Mouse (Mus musculus) mammary gland, adult 2 months (tissue): ENCODE data around the gene Rpa2. TPM values are rescaled to one million over a fixed set of nuclear protein-coding genes. Genes with fewer than 3 reads are reported as not detected.

ENCODE experiments used
- polyA plus RNA-seq: library from polyadenylated mRNA; depleted of rRNA; stranded (reverse); fragments of >200 nt; gene quantifications from 2 replicates; pipeline ENCODE4 v1.2.3, GENCODE M21; 2012; ENCODE audit warnings: low replicate concordance; rRNA removed

The Rpa2 gene
- 11.9 and 12.8 TPM in 2 replicates for polyA plus RNA-seq

DNA sequence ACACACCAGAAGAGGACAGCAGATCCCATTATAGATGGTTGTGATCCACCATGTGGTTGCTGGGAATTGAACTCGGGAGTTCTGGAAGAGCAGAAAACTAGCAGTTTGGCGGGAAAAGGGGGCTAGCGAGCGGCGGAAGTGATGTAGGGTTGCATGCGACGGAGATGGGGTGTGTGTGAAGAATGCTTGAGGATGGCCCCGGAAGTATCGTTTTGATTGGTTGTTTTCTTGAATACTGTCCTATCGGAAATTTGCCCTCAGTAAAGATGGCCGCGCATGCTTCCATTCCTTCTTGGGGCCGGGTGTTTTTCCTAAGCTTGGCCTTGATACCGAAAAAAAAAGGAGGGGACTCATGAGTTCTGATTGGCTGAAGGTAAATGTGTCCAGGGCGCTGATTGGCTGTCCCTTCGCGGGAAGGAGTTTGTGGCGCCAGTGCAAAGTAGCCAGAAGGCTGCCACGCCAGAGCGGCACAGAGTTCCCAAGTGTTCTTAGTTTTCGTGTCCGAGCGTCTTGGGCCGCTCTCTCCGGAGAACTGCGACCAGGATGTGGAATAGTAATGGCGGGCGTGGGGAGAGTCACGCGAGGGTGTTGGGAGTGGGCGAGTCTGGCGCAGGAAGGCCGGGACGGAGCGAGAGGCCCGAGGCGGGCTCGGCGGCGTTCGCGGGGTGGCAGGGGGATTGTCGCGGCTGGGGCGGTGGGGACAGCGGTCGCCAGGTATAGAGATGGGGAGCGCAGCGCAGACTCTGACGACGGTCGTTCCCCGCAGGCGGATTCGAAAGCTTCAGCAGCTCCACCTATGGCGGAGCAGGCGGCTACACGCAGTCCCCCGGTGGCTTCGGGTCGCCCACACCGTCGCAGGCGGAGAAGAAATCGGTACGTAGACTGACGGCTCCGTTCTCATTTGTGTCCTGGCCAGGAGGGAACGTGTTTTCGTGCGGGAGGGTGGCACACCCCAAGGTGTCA is at the start of gene Rpa2:
Gene Rpa2 (plus strand): TSS at position 419 of the 963 bp plus-strand sequence.

DNA sequence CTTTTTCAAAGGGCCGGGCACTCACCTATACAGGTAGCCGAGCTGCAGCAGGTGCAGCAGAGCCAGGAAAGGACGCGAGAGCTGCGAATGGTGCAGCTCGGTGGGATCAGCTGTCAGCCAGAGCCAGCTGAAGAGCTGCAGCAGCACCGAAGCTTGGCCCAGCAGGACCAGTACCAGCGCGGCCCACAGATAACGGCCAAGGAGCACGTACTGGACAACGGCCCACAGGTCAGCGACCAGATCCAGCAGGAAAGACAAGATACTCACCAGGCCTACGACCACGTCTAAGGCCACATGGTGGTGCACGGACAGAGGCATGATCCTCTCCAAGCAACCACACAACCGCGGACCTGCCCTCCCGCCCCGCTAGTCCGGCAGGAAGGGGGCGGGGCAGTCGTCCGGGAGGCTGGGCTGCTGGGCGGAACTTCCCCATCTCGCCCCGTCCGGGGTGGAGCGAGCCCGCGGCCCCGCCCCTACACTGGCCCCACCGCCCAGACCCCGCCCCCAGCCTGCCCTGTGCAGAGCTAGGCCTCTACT is 35.9 kb upstream of the Rpa2 start, which contains the start of gene Xkr8:
Gene Xkr8 (minus strand): TSS at position 399 of the 537 bp plus-strand sequence.

DNA sequence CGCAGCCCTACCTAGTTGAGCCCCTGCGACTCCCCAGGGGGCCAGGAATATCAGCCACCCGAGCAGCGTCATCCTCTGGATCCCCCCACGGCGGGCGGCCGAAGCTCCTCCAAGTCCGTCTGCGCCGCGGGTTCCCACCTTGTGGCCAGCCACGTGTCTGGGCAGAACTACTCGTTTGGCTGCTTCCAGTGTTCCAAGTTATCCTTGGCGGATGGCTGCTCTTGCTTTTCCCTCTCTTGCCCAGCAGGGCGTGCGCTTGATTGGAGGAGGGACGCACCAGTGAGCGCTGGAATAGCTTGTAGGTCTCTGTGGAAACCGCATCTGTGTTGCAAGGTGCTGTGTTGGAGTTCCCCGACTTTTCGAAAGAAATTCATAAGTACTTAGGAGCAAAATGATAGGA is 11.2 kb upstream of the Rpa2 start, which contains the start of gene Smpdl3b:
Gene Smpdl3b (minus strand): TSS at position 279 of the 400 bp plus-strand sequence.

DNA sequence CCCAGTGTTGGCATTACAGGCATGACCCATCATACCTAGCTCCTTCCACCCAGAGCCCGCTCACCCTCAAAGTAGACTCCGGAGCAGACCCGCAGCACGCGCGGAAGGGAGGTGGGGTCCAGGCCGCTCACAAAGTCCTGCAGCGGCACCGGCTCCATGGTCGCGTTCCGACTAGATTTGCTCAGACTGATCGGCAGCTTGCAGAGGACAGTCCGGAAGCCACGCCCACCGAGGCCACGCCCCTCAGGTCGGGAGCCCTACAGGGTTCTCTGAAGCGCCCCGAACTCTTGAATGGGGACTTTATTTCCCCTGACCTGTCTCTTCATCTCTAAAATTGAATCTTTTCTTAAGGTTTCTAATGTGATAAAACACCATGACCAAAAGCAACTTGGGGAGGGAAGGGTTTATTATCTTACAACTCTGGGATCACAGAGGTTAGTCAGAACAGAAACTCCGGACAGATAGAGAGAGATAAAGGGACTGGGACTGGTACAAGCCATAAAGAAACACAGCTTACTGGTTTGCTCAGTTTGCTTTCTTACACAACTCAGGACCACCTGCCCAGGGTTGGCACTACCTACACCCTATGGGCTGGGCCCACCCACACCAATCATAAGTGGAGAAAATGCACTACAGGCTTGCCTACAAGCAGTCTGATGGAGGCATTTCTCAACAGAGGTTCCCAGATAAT is 28.2 kb downstream of the Rpa2 start, which contains the start of gene Themis2:
Gene Themis2 (minus strand): TSS at position 192 of the 691 bp plus-strand sequence.

Other genes with a start within 250 kb of the Rpa2 start
- 45.7 and 46.9 TPM in 2 replicates for gene Atpif1, start 234.7 kb upstream of the Rpa2 start, polyA plus RNA-seq
- gene Dnajc8, start 232.8 kb upstream of the Rpa2 start, polyA plus RNA-seq = 15.3 and 29.4 TPM in 2 replicates
- gene Ptafr, start 204.3 kb upstream of the Rpa2 start, polyA plus RNA-seq = 23.8 and 35.8 TPM in 2 replicates
- 19.6 and 44.2 TPM in 2 replicates for gene Eya3, start 129.3 kb upstream of the Rpa2 start, polyA plus RNA-seq
- gene Xkr8, start 35.8 kb upstream of the Rpa2 start, polyA plus RNA-seq = 8.1 and 8.8 TPM in 2 replicates
- 4.0 and 5.0 TPM in 2 replicates for gene Smpdl3b, start 11.1 kb upstream of the Rpa2 start, polyA plus RNA-seq
- 25.2 and 27.1 TPM in 2 replicates for gene Themis2, start 28.1 kb downstream of the Rpa2 start, polyA plus RNA-seq
- 22.5 and 31.9 TPM in 2 replicates for gene Ppp1r8, start 74.8 kb downstream of the Rpa2 start, polyA plus RNA-seq
- 13.1 and 22.5 TPM in 2 replicates for gene Stx12, start 116.2 kb downstream of the Rpa2 start, polyA plus RNA-seq
- gene Fam76a, start 154.2 kb downstream of the Rpa2 start, polyA plus RNA-seq = 12.4 and 12.9 TPM in 2 replicates
- 8.5 and 9.4 TPM in 2 replicates for gene Fgr, start 205.8 kb downstream of the Rpa2 start, polyA plus RNA-seq
- gene Ahdc1, start 242.9 kb downstream of the Rpa2 start, polyA plus RNA-seq = 22.1 and 54.1 TPM in 2 replicates